Mouse (Mus musculus): Measurements from ENCODE around the gene Atp12a.

DNA sequence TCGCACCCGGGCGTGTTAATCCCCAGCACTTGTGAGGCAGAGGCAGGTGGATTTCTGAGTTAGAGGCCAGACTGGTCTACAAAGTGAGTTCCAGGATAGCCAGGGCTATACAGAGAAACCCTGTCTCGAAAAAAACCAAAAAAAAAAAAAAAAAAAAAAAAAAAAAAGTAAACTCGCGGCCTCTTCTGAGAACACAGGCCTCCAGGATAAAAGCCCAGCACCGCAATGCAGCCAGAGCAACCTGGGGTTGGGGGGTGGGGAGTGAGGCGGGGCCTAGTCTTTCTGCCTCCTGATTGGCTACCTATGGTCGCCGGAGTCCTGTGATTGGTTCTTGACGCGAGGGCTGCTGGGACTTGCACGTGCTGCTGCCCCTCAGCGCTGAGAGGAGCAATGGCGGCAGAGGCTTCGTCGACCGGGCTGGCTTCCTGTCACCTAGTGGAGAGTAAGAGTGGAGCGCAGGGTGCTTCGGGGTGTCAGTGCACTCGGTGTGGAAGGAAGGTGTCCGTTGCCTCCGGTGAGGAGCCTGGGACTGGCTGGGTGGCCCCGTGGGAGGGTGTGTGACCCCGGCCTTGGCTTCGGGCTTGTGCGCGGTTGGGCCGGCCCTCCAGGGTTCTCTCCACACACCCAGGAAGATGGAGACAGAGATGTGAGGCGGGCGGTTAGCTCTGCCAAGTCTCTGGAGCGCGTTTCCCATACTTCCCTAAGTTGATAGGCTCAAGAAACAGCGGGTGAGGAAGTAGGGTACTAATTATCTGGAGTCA lies 37.6 kb downstream of the Atp12a start, which contains the start of gene Rnf17:
- no peak for TF ChIP-seq EP300 (IDR thresholded peaks at IDR 0.05; ENCODE audit: insufficient read depth, low read depth, low read length)
- no peak for TF ChIP-seq CTCF (IDR thresholded peaks at IDR 0.05; ENCODE audit: low read depth, low read length)
- TF ChIP-seq POLR2A (IDR thresholded peaks at IDR 0.05; ENCODE audit: insufficient read depth, low read length), result peak; percentile 80

Measured in ES-Bruce4 (cell line).